Mouse (Mus musculus) heart, postnatal 0 days (tissue): ENCODE measurements at regions not wholly inside any gene's neighbourhood (a gene's known extent, or its start where the extent isn't known, plus 50 kb on each side); places are given as distances from the start of the nearest gene placed in this dataset.

Source experiments
- CTCF ChIP-seq: IDR thresholded peaks from 2 replicates; pipeline ENCODE4 v1.5.1; 2016; ENCODE audit warnings: antibody characterized with exemption, control low read depth, low read depth
- EP300 ChIP-seq: IDR thresholded peaks from 2 replicates; pipeline ENCODE4 v1.6.1; 2016; ENCODE audit warnings: antibody characterized with exemption, low read depth

- TF ChIP-seq CTCF, result no peak
- no peak for TF ChIP-seq EP300
Measured at GRCm38 (mm10) chr4:33833134-33833533, 91.3 kb upstream of the Cnr1 start.
